Mouse (Mus musculus) heart, adult 2 months (tissue): ENCODE results near the gene Sncb. TPM values are rescaled to one million over a fixed set of nuclear protein-coding genes. Genes with fewer than 3 reads are reported as not detected.

ENCODE experiments used
- DNase-seq, 2 experiments: peaks; one replicate each; pipeline ENCODE4 v3.0.0; 2021
- H3K27ac ChIP-seq: fragments of 200-600 bp; 2 replicates; pipeline ENCODE4 v1.8.1; 2022
- H3K27me3 ChIP-seq: fragments of 200-500 bp; 2 replicates; pipeline ENCODE4 v1.6.1; 2012; ENCODE audit warnings: mild to moderate bottlenecking, low read length, inconsistent platforms, mixed read lengths; ENCODE audit not compliant: control insufficient read depth, insufficient read depth
- H3K36me3 ChIP-seq: fragments of 200-500 bp; 2 replicates; pipeline ENCODE4 v1.6.1; 2012; ENCODE audit warnings: low read length, inconsistent platforms; ENCODE audit not compliant: control insufficient read depth, insufficient read depth
- H3K4me1 ChIP-seq: fragments of 200-500 bp; 2 replicates; pipeline ENCODE4 v1.6.1; 2011; ENCODE audit warnings: low read length; ENCODE audit not compliant: control insufficient read depth, insufficient read depth
- H3K4me3 ChIP-seq: fragments of 200-600 bp; 2 replicates; pipeline ENCODE4 v1.8.1; 2022
- H3K79me2 ChIP-seq: fragments of 200-500 bp; replicated peaks from 2 replicates; pipeline ENCODE4 v1.6.1; 2012; ENCODE audit warnings: mild to moderate bottlenecking, inconsistent platforms, low read length, moderate library complexity, mixed read lengths; ENCODE audit not compliant: control insufficient read depth, insufficient read depth
- H3K9ac ChIP-seq: fragments of 200-500 bp; 2 replicates; pipeline ENCODE4 v1.6.1; 2012; ENCODE audit warnings: low read depth, mild to moderate bottlenecking, control low read depth, inconsistent platforms, low read length, mixed read lengths
- CTCF ChIP-seq: fragments of 200-600 bp; IDR thresholded peaks from 2 replicates; pipeline ENCODE4 v1.8.1; 2022; ENCODE audit warnings: antibody characterized with exemption, mild to moderate bottlenecking, moderate library complexity
- EP300 ChIP-seq: fragments of 200-500 bp; IDR thresholded peaks from 2 replicates; pipeline ENCODE4 v1.6.1; 2011; ENCODE audit warnings: low read depth, low read length, control low read depth; ENCODE audit not compliant: insufficient read depth
- POLR2A ChIP-seq: fragments of 200-500 bp; IDR thresholded peaks from 2 replicates; pipeline ENCODE4 v1.6.1; 2011; ENCODE audit warnings: mild to moderate bottlenecking, low read depth, low read length, control low read depth; ENCODE audit not compliant: insufficient read depth
- WGBS: fragments of 180-500 bp; shearing (Covaris S2); methylation state at CpG from one replicate; pipeline ENCODE4 v1.1.7; 2018; 5-methylcytosine and 5-hydroxymethylcytosine counted together
- intact Hi-C: fragments of 180-260 bp; cut with DNase I; formaldehyde crosslinking; loops from one replicate; pipeline ENCODE4 v1.15.1; 2025
- polyA plus RNA-seq: library from polyadenylated mRNA; depleted of rRNA; stranded (reverse); fragments of >200 nt; gene quantifications from 2 replicates; pipeline ENCODE4 v1.2.3, GENCODE M21; 2012
- total RNA-seq, 2 experiments: library from RNA; stranded (reverse); gene quantifications; 2 replicates each; pipeline ENCODE4 v1.2.3; 2021

The Sncb gene
- total and polyA plus RNA-seq, 3 experiments, result 0.31 TPM; not detected in 2

DNA sequence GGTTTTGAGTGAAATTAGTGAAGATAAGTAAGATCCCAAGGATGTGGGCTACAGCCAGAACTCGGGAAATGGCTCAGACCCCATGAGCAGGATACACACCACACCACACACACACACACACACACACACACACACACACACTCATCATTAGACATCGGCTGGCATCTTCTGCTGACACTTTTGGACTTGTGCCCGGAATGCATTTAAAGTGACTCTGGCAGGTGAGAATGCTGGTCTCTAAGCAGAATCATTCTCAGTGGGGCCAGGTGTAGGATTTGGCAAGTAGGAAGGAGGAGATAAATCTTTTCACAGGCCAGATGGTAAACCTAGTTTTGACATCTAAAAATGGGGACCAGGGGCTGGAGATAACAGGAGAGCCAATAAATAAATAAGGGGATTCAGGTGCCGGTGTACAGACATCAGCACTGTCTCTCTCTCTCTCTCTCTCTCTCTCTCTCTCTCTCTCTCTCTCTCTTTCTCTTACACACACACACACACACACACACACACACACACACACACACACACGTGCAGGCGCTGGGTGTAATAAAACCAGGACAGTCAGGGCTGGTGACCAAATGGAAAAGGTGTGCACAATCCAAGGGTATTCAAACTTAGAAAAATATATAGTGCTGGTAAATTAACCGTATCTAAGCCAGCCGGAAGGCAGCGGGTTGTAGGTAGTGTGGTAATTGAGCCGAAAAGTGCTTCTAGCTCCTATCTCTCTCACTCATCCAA lies 9.1 kb downstream of the Sncb start:
- H3K36me3 ChIP-seq, result no peaks in the 10 kb centered on the region
- no peak overlapping the region for H3K4me3 ChIP-seq
- WGBS, result 45% methylated on average over 10 of the region's 10 CpGs
- H3K27me3 ChIP-seq, result peaks cover 3% of the 10 kb centered on the region
- H3K79me2 ChIP-seq, result no peaks in the 10 kb centered on the region
- DNase-seq, result no peak
- intact Hi-C loops, result no loop called here
- TF ChIP-seq POLR2A (no peak), EP300 (no peak), CTCF (no peak)
- no peaks in the 10 kb centered on the region for H3K4me1 ChIP-seq
- no peak overlapping the region for H3K9ac ChIP-seq
- H3K27ac ChIP-seq, result no peak overlapping the region

DNA sequence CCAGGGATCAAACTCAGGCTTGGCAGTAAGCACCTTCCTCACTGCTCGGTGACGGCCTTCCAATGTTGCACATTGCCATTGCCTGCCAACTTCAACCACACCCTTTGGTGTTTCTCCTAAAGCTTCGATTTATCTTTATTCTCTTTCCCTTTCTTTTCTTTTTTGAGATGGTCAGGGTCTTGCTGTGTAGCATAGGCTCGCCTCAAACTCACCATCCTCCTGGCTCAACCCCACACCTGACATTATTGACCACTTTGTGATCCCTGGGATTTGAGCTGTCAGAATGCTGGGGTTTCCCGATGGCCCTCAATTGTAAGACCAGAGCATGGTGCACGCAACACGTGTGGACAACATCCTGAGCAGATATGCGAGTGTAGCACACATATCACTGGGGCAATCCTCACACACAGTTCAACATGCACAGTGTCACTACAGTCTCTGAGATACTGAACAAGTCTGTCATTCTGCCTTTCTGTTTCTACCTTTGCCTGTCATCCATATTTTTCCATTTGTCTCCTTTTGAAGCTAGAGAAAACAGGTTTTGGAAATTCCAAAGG lies 10.2 kb downstream of the Sncb start:
- no peak for DNase-seq
- Histone ChIP-seq H3K27me3 (peaks cover 4% of the 10 kb centered on the region), H3K79me2 (no peaks in the 10 kb centered on the region), H3K9ac (no peak overlapping the region), H3K4me3 (no peak overlapping the region), H3K4me1 (no peaks in the 10 kb centered on the region), H3K27ac (no peak overlapping the region), H3K36me3 (no peaks in the 10 kb centered on the region)
- TF ChIP-seq EP300 (no peak), CTCF (no peak), POLR2A (no peak)
- WGBS, result 84% methylated on average over 8 of the region's 8 CpGs
- intact Hi-C loops, result no loop called here

DNA sequence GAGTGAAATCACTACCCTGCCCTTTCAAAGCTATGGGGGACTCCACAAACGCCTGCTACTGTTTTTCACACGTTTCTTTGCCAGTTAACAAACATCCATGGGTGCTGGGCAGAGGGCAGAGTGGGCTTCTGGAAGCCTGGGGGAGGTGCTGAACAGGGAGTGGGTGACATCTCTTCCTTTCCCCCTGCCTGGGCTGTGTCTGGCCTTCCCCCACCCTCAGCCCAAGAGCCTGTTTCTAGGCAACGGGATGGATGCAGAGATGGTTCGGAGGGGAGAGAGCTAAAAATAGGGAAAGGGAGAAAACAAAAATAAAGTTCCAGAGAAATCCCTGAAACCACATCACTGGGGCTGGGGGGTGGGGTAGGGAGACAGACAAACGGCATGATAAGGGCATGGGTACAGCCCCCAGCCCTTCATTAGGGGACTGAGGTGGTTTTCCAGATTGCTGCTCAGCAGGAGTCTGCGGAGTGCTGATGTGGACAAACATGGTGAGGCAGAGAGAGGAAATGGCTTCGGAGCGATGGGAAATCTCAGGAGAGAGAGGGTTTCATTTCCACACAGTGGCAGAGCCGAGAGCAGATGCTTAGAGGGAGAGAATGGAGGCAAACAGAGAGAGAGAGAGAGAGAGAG lies 11.1 kb downstream of the Sncb start:
- Histone ChIP-seq H3K79me2 (no peaks in the 10 kb centered on the region), H3K36me3 (no peaks in the 10 kb centered on the region), H3K4me3 (no peak overlapping the region), H3K27me3 (peaks cover 3% of the 10 kb centered on the region), H3K27ac (no peak overlapping the region), H3K4me1 (no peaks in the 10 kb centered on the region), H3K9ac (no peak overlapping the region)
- intact Hi-C loops, result no loop called here
- DNase-seq, result no peak
- no peak for TF ChIP-seq POLR2A
- TF ChIP-seq EP300, result no peak
- no peak for TF ChIP-seq CTCF
- WGBS, result 4% methylated on average over 9 of the region's 9 CpGs

DNA sequence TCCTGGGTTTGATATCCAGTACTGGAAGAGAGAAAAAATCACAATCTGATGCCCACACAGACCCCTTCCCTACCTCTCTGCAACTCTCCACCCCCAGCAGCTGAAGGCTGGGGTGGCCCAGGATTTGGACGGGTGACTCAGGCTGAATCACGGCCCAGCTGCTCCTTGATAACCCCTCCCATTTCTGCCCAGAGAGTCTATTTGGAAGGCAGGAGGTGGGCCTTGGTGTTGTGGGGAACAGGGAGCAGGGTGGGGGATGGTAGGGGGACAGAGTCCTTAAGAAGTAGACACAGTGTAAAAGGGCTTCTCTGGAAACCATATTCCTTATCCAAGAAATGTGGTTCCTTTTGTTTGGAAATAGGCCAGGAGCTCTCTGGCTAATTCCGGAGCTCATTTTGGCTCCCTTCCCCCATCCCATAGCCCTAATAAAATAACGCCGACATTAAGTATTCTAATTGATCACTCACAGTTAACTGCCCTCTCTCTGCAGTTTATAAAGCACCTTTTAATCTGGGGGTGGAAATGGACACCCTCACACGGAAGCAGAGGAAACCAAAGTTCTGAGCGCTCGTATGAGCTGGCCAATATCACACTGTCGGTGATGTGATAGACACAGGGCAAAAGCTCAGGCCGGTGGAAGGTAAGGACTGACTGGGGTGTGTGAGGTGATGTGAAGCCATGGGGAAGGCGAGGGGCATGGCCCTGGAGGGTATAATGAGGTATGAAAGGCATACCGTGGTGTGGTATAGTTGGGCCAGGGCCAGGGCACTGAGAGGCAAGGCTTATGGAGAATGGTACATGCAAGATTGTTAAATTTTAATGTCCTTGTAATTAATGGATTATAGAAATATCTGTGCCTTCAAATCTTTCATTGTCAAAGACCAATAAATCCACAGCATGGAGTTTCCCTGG lies 12.0 kb downstream of the Sncb start:
- intact Hi-C loops, result no loop called here
- WGBS, result 29% methylated on average over 12 of the region's 12 CpGs
- no peak overlapping the region for H3K27ac ChIP-seq
- peaks cover 5% of the 10 kb centered on the region for H3K27me3 ChIP-seq
- TF ChIP-seq CTCF (no peak), POLR2A (no peak), EP300 (no peak)
- H3K4me3 ChIP-seq, result no peak overlapping the region
- no peaks in the 10 kb centered on the region for H3K36me3 ChIP-seq
- no peaks in the 10 kb centered on the region for H3K4me1 ChIP-seq
- H3K9ac ChIP-seq, result no peak overlapping the region
- no peaks in the 10 kb centered on the region for H3K79me2 ChIP-seq
- DNase-seq, result no peak

DNA sequence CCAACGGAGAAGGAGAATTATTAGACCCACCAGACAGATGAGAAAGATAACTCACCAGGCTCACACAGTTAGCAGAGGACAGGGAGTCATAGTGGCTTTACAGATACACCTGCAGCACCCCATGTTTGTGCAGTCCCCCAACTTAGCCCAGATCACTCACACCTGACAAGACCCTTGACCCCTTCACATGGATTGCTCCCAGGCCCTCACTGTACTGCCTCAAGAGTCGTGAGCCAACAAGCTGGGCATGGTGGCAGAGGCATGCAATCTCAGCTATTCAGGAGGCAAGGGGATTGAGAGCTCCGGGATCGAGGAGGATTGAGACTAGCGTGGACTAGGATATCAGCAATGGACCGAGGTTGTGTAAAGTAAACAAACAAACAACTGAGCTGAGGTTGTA lies 12.7 kb downstream of the Sncb start:
- intact Hi-C loops, result no loop called here
- Histone ChIP-seq H3K27ac (no peak overlapping the region), H3K4me1 (no peaks in the 10 kb centered on the region), H3K27me3 (peaks cover 6% of the 10 kb centered on the region), H3K4me3 (no peak overlapping the region), H3K36me3 (no peaks in the 10 kb centered on the region), H3K9ac (no peak overlapping the region), H3K79me2 (no peaks in the 10 kb centered on the region)
- no peak for DNase-seq
- no peak for TF ChIP-seq POLR2A
- TF ChIP-seq CTCF, result no peak
- TF ChIP-seq EP300, result no peak
- 45% methylated on average over 6 of the region's 6 CpGs for WGBS
